Mouse (Mus musculus): Measurements from ENCODE around the gene Wasf2. TPM values are rescaled to one million over a fixed set of nuclear protein-coding genes. Genes with fewer than 3 reads are reported as not detected.

The Wasf2 gene
- 10 to 100 TPM; 27.3 to 34.8 TPM for total RNA-seq (2021)
- long read RNA-seq, experiment 1, full-length matches to known transcripts, result 1 of 9 reads
- long read RNA-seq, experiment 1, partial matches to known transcripts, result 1 of 9 reads
- long read RNA-seq, experiment 1, other reads (novel, unspliced or antisense), result 7 of 9 reads
- long read RNA-seq, experiment 2, partial matches to known transcripts, result 0 of 5 reads
- long read RNA-seq, experiment 2, other reads (novel, unspliced or antisense), result 5 of 5 reads

GRCm38 (mm10) chr4:133129931-133130889 lies at the start of gene Wasf2:
Gene Wasf2 (plus strand): TSS chr4:133130505.
- intact Hi-C loops (cut with DNase I), result loop anchor here (10.0 kb wide), 1 partner anchor 65 kb away; no protein-coding TSS in a partner anchor
- peak; percentile 86 to 92 for DNase-seq (ENCODE audit: low spot score in 2 of 2)

- intact Hi-C loops (cut with DNase I), result no loop called here
- DNase-seq (ENCODE audit: low spot score in 2 of 2), result no peak
Measured at GRCm38 (mm10) chr4:133080862-133081261, 49.4 kb upstream of the Wasf2 start.

- no peak for DNase-seq (ENCODE audit: low spot score in 2 of 2)
Measured at GRCm38 (mm10) chr4:133082216-133082773, 48.0 kb upstream of the Wasf2 start.

GRCm38 (mm10) chr4:133083991-133084861 lies 46.1 kb upstream of the Wasf2 start:
- no peak for DNase-seq (ENCODE audit: low spot score in 2 of 2)
- intact Hi-C loops (cut with DNase I), result no loop called here

More at GRCm38 (mm10) chr4:133082216-133082773, 48.0 kb upstream of the Wasf2 start:
- intact Hi-C loops (cut with DNase I), result no loop called here

GRCm38 (mm10) chr4:133085011-133085782 lies 45.1 kb upstream of the Wasf2 start:
- intact Hi-C loops (cut with DNase I), result no loop called here
- peak; percentile 67 to 78 for DNase-seq (ENCODE audit: low spot score in 2 of 2)

GRCm38 (mm10) chr4:133085783-133086342 lies 44.4 kb upstream of the Wasf2 start:
- intact Hi-C loops (cut with DNase I), result no loop called here
- DNase-seq (ENCODE audit: low spot score in 2 of 2), result no peak

- no peak for DNase-seq (ENCODE audit: low spot score in 2 of 2)
- intact Hi-C loops (cut with DNase I), result no loop called here
Measured at GRCm38 (mm10) chr4:133087177-133087714, 43.1 kb upstream of the Wasf2 start.

- DNase-seq (ENCODE audit: low spot score in 2 of 2), result no peak
Measured at GRCm38 (mm10) chr4:133087835-133088234, 42.5 kb upstream of the Wasf2 start.

GRCm38 (mm10) chr4:133089319-133089718 lies 41.0 kb upstream of the Wasf2 start:
- DNase-seq (ENCODE audit: low spot score in 2 of 2), result no peak
- intact Hi-C loops (cut with DNase I), result no loop called here

More at GRCm38 (mm10) chr4:133087835-133088234, 42.5 kb upstream of the Wasf2 start:
- intact Hi-C loops (cut with DNase I), result no loop called here

- no peak for DNase-seq (ENCODE audit: low spot score in 2 of 2)
- intact Hi-C loops (cut with DNase I), result no loop called here
Measured at GRCm38 (mm10) chr4:133089802-133090201, 40.5 kb upstream of the Wasf2 start.

- intact Hi-C loops (cut with DNase I), result no loop called here
- no peak for DNase-seq (ENCODE audit: low spot score in 2 of 2)
Measured at GRCm38 (mm10) chr4:133090276-133090719, 40.0 kb upstream of the Wasf2 start.

- DNase-seq (ENCODE audit: low spot score in 2 of 2), result peak; percentile 54 to 83
- intact Hi-C loops (cut with DNase I), result no loop called here
Measured at GRCm38 (mm10) chr4:133090720-133091458, 39.4 kb upstream of the Wasf2 start.

GRCm38 (mm10) chr4:133091459-133091785 lies 38.9 kb upstream of the Wasf2 start:
- DNase-seq (ENCODE audit: low spot score in 2 of 2), result no peak
- intact Hi-C loops (cut with DNase I), result no loop called here

GRCm38 (mm10) chr4:133092453-133092901 lies 37.8 kb upstream of the Wasf2 start:
- intact Hi-C loops (cut with DNase I), result no loop called here
- DNase-seq (ENCODE audit: low spot score in 2 of 2), result peak; percentile 51 to 69

GRCm38 (mm10) chr4:133093056-133093455 lies 37.2 kb upstream of the Wasf2 start:
- no peak for DNase-seq (ENCODE audit: low spot score in 2 of 2)
- intact Hi-C loops (cut with DNase I), result no loop called here

GRCm38 (mm10) chr4:133093481-133094033 lies 36.7 kb upstream of the Wasf2 start:
- intact Hi-C loops (cut with DNase I), result no loop called here
- no peak for DNase-seq (ENCODE audit: low spot score in 2 of 2)

- intact Hi-C loops (cut with DNase I), result no loop called here
- DNase-seq (ENCODE audit: low spot score in 2 of 2), result no peak
Measured at GRCm38 (mm10) chr4:133094255-133094654, 36.0 kb upstream of the Wasf2 start.

Data from left cerebral cortex, postnatal 14 days (tissue).